Mouse (Mus musculus): ENCODE measurements around the gene Vmn1r42.
"Not testable (repeated sequence)": the region's sequence is repeated elsewhere in the genome, so short reads cannot be mapped to it uniquely, and the experiment has no call there.

Gene Vmn1r42

DNA sequence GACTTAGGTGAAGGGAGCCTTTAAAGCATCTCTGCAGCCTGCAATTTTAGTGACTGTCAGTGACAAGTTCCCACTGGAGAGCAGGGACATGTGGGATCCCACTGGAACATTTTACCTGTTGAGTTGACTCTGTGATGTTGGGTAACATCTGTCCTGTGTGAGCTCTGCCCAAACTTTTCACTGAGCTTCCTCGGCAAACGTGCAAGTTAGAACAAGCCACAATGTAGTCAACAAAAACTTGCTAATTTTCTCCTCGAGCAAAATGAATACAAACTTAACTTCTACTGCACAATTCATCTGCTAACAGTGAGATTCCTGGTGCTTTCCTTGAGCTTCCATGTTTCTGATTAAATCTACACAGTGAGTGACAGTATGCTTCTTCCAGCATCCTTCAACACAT is at the start of gene Vmn1r42, which contains the start of gene Vmn1r43:
Vmn1r42 (minus strand) TSS at position 101 of the 400 bp plus-strand sequence.
Vmn1r43 (minus strand) TSS at position 101 of the 400 bp plus-strand sequence.
- not testable (repeated sequence) for DNase-seq

- no peak for DNase-seq
Observed at GRCm38 (mm10) chr6:89883812-89884211, 7.6 kb upstream of the Vmn1r42 start.

GRCm38 (mm10) chr6:89883360-89883759 is 7.1 kb upstream of the Vmn1r42 start, which contains the start of gene Vmn1r44:
Gene Vmn1r44, plus strand, starts transcription at chr6:89883660.
- DNase-seq = no peak

DNA sequence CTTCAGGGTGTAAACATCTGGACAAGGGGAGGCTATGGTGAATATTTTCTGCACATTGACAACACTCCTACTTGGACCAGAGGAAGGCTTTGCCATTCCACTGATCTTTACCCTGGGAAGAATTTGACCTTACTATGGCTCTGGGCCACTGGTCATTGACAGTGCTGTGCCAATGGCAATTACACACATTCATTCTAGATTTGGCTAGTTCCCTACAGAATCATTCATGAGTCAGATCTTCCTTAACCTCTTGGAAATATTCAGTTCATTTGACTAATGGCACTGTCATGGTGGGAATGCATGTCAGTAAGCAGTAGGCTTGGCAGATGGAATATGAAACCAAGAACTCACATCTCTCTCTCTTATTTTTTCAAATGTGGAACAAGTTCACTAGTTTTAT is 4.7 kb upstream of the Vmn1r42 start:
- DNase-seq = no peak

DNA sequence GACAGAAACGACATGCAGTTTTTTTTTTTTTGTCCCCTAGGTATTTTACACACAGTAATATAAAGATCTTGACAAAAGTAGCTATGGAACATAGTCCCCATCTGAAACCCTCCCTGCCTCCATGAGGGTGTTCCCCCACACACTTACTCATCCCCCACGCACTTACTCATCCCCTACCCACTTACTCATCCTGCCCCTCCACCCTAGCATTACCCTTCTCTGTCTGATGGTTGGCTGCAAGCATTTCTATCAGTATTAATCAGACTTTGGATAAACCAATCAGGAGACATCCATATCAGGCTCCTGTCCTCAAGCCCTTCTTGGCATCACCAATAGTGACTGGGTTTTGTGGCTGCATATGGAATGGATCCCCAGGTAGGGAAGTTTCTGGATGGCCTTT is 750 bp upstream of the Vmn1r42 start:
- no peak for DNase-seq

DNA sequence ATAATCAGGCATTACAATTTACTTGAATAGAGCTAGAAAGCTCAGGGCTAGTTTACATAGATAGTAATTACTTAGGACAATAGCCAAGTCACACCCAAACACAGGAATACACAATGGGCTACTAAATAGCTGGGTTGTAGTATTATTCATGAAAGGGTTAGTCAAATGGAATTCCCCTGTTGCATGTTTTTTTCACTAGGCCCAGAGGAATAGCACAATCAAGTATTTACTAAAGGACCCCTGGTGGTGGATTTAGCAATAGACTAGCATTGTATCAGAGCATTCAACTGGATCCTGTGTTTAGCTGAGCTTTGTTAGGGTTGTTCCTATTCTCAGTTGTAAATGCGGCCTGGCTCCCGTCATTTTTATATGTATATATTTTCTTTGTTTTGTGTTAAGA is 8.2 kb downstream of the Vmn1r42 start:
- DNase-seq = no peak

- DNase-seq = no peak
Observed at GRCm38 (mm10) chr6:89867276-89867675, 8.9 kb downstream of the Vmn1r42 start.

- DNase-seq = no peak
Observed at GRCm38 (mm10) chr6:89863792-89864191, 12.4 kb downstream of the Vmn1r42 start.

DNA sequence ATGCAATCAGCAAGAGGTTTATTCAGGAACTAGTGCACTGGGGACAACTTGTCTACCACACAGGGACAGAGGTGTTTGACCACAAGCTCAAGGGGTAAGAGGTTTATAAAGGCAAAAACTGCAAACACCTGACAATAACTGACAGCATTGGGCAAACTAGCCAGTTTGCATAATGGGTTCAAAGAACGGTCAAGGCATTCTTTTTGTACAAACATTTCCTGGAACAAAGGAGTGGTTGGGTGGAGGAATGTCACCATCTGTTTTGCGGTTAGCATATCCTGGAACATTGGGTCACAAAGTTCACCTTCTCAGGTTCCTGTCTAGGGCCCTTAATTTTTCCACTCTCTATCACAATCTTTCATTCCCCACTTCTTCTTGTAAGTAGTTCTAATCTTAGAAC is 16.4 kb downstream of the Vmn1r42 start:
- DNase-seq = no peak

GRCm38 (mm10) chr6:89857552-89857951 is 18.7 kb downstream of the Vmn1r42 start:
- DNase-seq = no peak
